Mouse (Mus musculus) myocyte (in vitro differentiated cells): Measurements from ENCODE around the gene Plpp3. TPM values are rescaled to one million over a fixed set of nuclear protein-coding genes. Genes with fewer than 3 reads are reported as not detected.
A peak's percentile ranks its signal among the peaks of the same experiment; 100 is the strongest.

Source experiments
- H3K27me3 ChIP-seq: one replicate; pipeline ENCODE4 v1.6.1; 2011; ENCODE audit not compliant: control insufficient read depth, insufficient read depth, insufficient read length
- H3K36me3 ChIP-seq: one replicate; pipeline ENCODE4 v1.6.1; 2011; ENCODE audit not compliant: control insufficient read depth, insufficient read depth
- H3K4me2 ChIP-seq: one replicate; pipeline ENCODE4 v1.6.1; 2011; ENCODE audit warnings: low read depth, control low read depth
- H3K4me3 ChIP-seq: one replicate; pipeline ENCODE4 v1.5.1; 2011; ENCODE audit warnings: mild to moderate bottlenecking, control low read depth, moderate library complexity
- H3K79me2 ChIP-seq: one replicate; pipeline ENCODE4 v1.6.1; 2011; ENCODE audit not compliant: control insufficient read depth, insufficient read depth
- H3ac ChIP-seq: one replicate; pipeline ENCODE4 v1.6.1; 2011; ENCODE audit not compliant: control insufficient read depth, insufficient read length
- CEBPB ChIP-seq: IDR thresholded peaks from 2 replicates; pipeline ENCODE4 v1.6.1; 2011; ENCODE audit warnings: mild to moderate bottlenecking, moderate library complexity; ENCODE audit not compliant: poor library complexity, insufficient read depth, severe bottlenecking
- E2F4 ChIP-seq: IDR thresholded peaks from one replicate; pipeline ENCODE4 v1.6.1; 2011; ENCODE audit warnings: mild to moderate bottlenecking, control low read depth, moderate library complexity; ENCODE audit not compliant: insufficient read depth
- MAX ChIP-seq: IDR thresholded peaks from one replicate; pipeline ENCODE4 v1.6.1; 2011; ENCODE audit warnings: low read depth, mild to moderate bottlenecking, control low read depth
- MYOD1 ChIP-seq, 3 experiments: IDR thresholded peaks; one replicate each; pipeline ENCODE4 v1.6.1; 2011; ENCODE audit warnings: control low read depth in 2 of 3, low read depth in 2 of 3, mild to moderate bottlenecking in 2 of 3, moderate library complexity in 1 of 3; ENCODE audit not compliant: insufficient read length in 2 of 3, control insufficient read depth in 1 of 3
- MYOG ChIP-seq, 3 experiments: IDR thresholded peaks; one replicate each; pipeline ENCODE4 v1.6.1; 2011; ENCODE audit warnings: control low read depth in 2 of 3, low read depth in 2 of 3, mild to moderate bottlenecking in 2 of 3; ENCODE audit not compliant: insufficient read length in 2 of 3, control insufficient read depth in 1 of 3, insufficient read depth in 1 of 3
- POLR2A ChIP-seq: IDR thresholded peaks from one replicate; pipeline ENCODE4 v1.6.1; 2011; ENCODE audit warnings: low read depth, mild to moderate bottlenecking, control low read depth, moderate library complexity; ENCODE audit not compliant: insufficient read length
- POLR2AphosphoS2 ChIP-seq: IDR thresholded peaks from one replicate; pipeline ENCODE4 v1.6.1; 2011; ENCODE audit warnings: low read depth, control low read depth; ENCODE audit not compliant: insufficient read length
- REST ChIP-seq: IDR thresholded peaks from one replicate; pipeline ENCODE4 v1.6.1; 2011; ENCODE audit warnings: mild to moderate bottlenecking, control low read depth, moderate library complexity; ENCODE audit not compliant: insufficient read depth, insufficient read length
- SRF ChIP-seq: IDR thresholded peaks from one replicate; pipeline ENCODE4 v1.6.1; 2011; ENCODE audit warnings: low read depth; ENCODE audit not compliant: control insufficient read depth, insufficient read length
- TCF12 ChIP-seq: IDR thresholded peaks from one replicate; pipeline ENCODE4 v1.6.1; 2011; ENCODE audit warnings: mild to moderate bottlenecking, control low read depth; ENCODE audit not compliant: poor library complexity, insufficient read depth, severe bottlenecking
- TCF3 ChIP-seq: IDR thresholded peaks from one replicate; pipeline ENCODE4 v1.6.1; 2011; ENCODE audit warnings: low read depth, control low read depth; ENCODE audit not compliant: insufficient read length
- USF1 ChIP-seq: IDR thresholded peaks from one replicate; pipeline ENCODE4 v1.6.1; 2011; ENCODE audit warnings: low read depth, mild to moderate bottlenecking, control low read depth, moderate library complexity
- polyA plus RNA-seq: library from polyadenylated mRNA; unstranded; fragments of >200 nt; fragmentation: generic; extraction: Trizol; gene quantifications from one replicate; pipeline ENCODE4 v1.2.1, GENCODE M21; 2012; ENCODE audit warnings: missing spikeins

The Plpp3 gene
- polyA plus RNA-seq, 1 experiment = 12.7 TPM

GRCm38 (mm10) chr4:105181014-105181658 lies 24.0 kb downstream of the Plpp3 start:
- Histone ChIP-seq H3K79me2 (peaks cover 3% of the 10 kb centered on the region), H3ac (no peak overlapping the region), H3K36me3 (no peaks in the 10 kb centered on the region), H3K4me3 (no peak overlapping the region), H3K4me2 (no peak overlapping the region), H3K27me3 (no peaks in the 10 kb centered on the region)
- TF ChIP-seq MYOD1 (IDR thresholded peaks at IDR 0.05; ENCODE audit: control insufficient read depth in 1 of 3, insufficient read length in 2 of 3, low read depth in 2 of 3) (no peak), SRF (no peak), POLR2A (no peak), MAX (no peak), POLR2AphosphoS2 (no peak), REST (no peak)

DNA sequence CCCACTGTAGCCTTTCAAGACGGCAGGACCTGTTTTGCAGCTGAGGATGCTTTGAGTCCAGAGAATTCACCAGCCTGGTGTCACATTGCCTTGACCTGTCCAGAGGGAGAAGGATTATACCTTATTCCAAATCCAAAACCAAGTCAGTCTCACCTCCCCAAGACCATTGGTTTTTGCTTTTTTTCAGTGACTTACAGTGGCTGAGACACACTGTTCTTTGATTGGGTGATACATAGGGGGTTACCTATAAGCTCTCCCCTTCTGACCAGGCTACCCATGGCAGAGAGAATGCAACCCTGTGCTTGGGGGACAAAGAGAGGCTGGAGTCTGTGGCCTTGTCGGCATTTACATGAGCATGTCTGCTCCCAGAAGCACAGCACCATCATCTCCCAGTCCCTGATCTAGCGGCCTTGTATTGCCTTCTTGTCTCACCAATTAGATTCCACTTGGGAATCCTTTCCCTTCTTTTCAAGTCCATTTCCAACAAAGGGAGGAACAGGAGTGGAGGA lies 24.6 kb downstream of the Plpp3 start:
- H3K4me2 ChIP-seq = no peak overlapping the region
- no peaks in the 10 kb centered on the region for H3K36me3 ChIP-seq
- peaks cover 3% of the 10 kb centered on the region for H3K79me2 ChIP-seq
- TF ChIP-seq TCF12 = no peak
- no peak for TF ChIP-seq POLR2A
- no peak for TF ChIP-seq POLR2AphosphoS2
- no peak for TF ChIP-seq TCF3
- no peak for TF ChIP-seq MAX
- no peak for TF ChIP-seq REST
- no peak for TF ChIP-seq SRF
- TF ChIP-seq USF1 = no peak
- no peak overlapping the region for H3ac ChIP-seq
- H3K4me3 ChIP-seq = no peak overlapping the region
- H3K27me3 ChIP-seq = no peaks in the 10 kb centered on the region

DNA sequence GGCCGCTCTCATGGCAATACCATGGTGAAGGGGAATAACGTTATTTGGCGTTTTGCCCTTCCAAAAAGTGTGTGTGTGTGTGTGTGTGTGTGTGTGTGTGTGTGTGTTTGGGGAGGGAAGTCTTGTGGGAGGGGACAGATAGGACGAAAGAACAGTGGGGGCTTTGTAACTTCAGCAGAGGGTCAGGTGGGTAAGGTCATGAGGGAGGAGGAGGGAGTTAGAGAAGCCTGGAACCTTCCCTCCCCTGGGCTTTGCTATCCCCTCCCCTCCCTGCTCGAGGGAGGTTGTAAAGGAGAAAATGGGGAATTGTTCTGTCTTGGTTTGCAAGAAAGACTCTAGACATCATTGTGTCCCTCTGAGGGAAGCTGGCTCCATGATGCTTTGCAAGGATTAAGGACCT lies 25.1 kb downstream of the Plpp3 start:
- Histone ChIP-seq H3K4me2 (no peak overlapping the region), H3ac (no peak overlapping the region), H3K79me2 (peaks cover 3% of the 10 kb centered on the region), H3K36me3 (no peaks in the 10 kb centered on the region), H3K4me3 (no peak overlapping the region), H3K27me3 (no peaks in the 10 kb centered on the region)
- TF ChIP-seq SRF (no peak), CEBPB (no peak), POLR2AphosphoS2 (no peak), USF1 (no peak), MYOD1 (IDR thresholded peaks at IDR 0.05; ENCODE audit: control insufficient read depth in 1 of 3, insufficient read length in 2 of 3, low read depth in 2 of 3) (no peak), TCF3 (no peak), MYOG (IDR thresholded peaks at IDR 0.05; ENCODE audit: control insufficient read depth in 1 of 3, insufficient read depth in 1 of 3, insufficient read length in 2 of 3, low read depth in 2 of 3) (no peak), TCF12 (no peak), POLR2A (no peak), E2F4 (no peak), MAX (no peak), REST (no peak)

GRCm38 (mm10) chr4:105184490-105184889 lies 27.3 kb downstream of the Plpp3 start:
- TF ChIP-seq MAX (no peak), TCF12 (no peak), REST (no peak), CEBPB (no peak), USF1 (no peak), TCF3 (no peak), MYOD1 (IDR thresholded peaks at IDR 0.05; ENCODE audit: control insufficient read depth in 1 of 3, insufficient read length in 2 of 3, low read depth in 2 of 3) (peak in 1 of 3 experiments; percentile 14)
- no peak overlapping the region for H3K4me3 ChIP-seq
- H3ac ChIP-seq = no peak overlapping the region
- H3K36me3 ChIP-seq = no peaks in the 10 kb centered on the region
- H3K27me3 ChIP-seq = no peaks in the 10 kb centered on the region
- H3K79me2 ChIP-seq = no peaks in the 10 kb centered on the region
- H3K4me2 ChIP-seq = peak overlapping the region; percentile 35

DNA sequence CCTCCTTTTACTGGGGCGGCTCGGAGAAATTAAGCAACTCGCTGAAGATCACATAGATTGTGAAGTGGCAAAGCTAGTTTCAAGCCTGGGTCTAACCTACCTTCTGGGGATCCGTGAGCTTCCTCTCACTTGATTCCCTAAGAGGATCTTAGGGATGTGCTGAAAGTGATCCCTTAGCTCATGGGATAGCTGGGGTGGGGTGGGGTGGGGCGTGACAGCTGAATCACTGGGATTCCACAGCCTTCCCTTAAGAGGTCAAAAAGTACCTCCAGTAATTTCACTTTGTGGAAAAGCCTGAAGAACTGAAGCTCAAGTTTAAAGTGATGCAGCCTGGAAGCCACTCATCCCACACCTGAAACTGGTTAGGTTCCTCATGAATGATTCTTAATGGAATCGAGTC lies 27.8 kb downstream of the Plpp3 start:
- H3K4me2 ChIP-seq = peak overlapping the region; percentile 35
- H3K36me3 ChIP-seq = no peaks in the 10 kb centered on the region
- no peaks in the 10 kb centered on the region for H3K27me3 ChIP-seq
- H3ac ChIP-seq = no peak overlapping the region
- no peak overlapping the region for H3K4me3 ChIP-seq
- no peaks in the 10 kb centered on the region for H3K79me2 ChIP-seq
- no peak for TF ChIP-seq POLR2A
- TF ChIP-seq CEBPB = no peak
- TF ChIP-seq POLR2AphosphoS2 = no peak
- TF ChIP-seq TCF3 = no peak
- no peak for TF ChIP-seq SRF
- no peak for TF ChIP-seq MYOG (IDR thresholded peaks at IDR 0.05; ENCODE audit: control insufficient read depth in 1 of 3, insufficient read depth in 1 of 3, insufficient read length in 2 of 3, low read depth in 2 of 3)
- no peak for TF ChIP-seq USF1
- no peak for TF ChIP-seq E2F4
- no peak for TF ChIP-seq MYOD1 (IDR thresholded peaks at IDR 0.05; ENCODE audit: control insufficient read depth in 1 of 3, insufficient read length in 2 of 3, low read depth in 2 of 3)
- no peak for TF ChIP-seq TCF12
- no peak for TF ChIP-seq REST
- no peak for TF ChIP-seq MAX
